Mouse (Mus musculus): ENCODE results near the gene Msh5.

DNA sequence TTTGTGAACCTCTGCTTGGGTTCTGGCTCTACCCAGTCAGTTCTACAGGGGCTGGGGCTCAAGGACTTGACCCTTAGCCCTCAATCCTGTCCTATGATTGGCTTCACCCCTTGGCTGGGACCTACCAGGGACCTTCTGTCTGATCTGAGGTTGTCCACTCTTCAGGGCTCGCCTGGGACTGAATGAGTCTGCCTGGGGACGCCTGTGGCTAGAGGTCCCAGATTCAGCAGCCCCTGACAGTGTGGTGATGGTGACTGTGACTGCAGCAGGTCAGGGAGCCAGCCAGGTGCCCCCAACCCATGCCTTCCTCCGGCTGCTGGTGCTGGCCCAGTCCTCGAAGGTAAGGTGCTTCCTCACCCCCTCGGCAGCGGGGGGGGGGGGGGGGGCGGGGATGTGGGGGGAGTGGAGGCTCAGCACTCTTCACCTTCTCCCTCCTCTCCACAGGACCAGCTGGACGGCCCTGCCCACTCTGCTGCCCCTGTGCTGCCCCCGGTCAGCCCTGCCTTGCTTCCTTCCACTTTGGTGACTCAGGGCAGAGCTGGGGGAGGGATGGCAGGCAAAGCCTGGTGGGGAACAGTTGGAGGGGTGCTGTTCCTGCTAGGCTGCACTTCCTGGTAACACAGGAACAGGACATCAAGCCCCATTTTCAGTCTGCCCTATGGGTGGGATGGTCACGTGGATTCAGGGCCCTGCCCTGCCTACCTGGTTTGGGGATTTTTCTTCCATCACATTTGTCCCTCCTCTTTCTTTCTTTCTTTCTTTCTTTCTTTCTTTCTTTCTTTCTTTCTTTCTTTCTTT lies 21.7 kb downstream of the Msh5 start:
- TF ChIP-seq POLR2A (IDR thresholded peaks at IDR 0.05; ENCODE audit: borderline replicate concordance, low read depth, low read length) (no peak), CTCF (IDR thresholded peaks at IDR 0.05; ENCODE audit: low read depth, low read length) (no peak)

Measured in bone marrow macrophage, adult 2 months (primary cell).